Mouse (Mus musculus) C2C12 (cell line): ENCODE results near the gene Nfia.

Experiments used
- CEBPB ChIP-seq: IDR thresholded peaks from one replicate; pipeline ENCODE4 v1.6.1; 2011; ENCODE audit warnings: low read depth, mild to moderate bottlenecking, control low read depth, moderate library complexity
- CTCF ChIP-seq: IDR thresholded peaks from one replicate; pipeline ENCODE4 v1.5.1; 2011; ENCODE audit not compliant: control insufficient read depth, insufficient read depth, insufficient read length
- MAX ChIP-seq: IDR thresholded peaks from one replicate; pipeline ENCODE4 v1.6.1; 2011; ENCODE audit warnings: mild to moderate bottlenecking, control low read depth
- MYOD1 ChIP-seq: IDR thresholded peaks from one replicate; pipeline ENCODE4 v1.6.1; 2011; ENCODE audit warnings: low read depth; ENCODE audit not compliant: control insufficient read depth, insufficient read length

DNA sequence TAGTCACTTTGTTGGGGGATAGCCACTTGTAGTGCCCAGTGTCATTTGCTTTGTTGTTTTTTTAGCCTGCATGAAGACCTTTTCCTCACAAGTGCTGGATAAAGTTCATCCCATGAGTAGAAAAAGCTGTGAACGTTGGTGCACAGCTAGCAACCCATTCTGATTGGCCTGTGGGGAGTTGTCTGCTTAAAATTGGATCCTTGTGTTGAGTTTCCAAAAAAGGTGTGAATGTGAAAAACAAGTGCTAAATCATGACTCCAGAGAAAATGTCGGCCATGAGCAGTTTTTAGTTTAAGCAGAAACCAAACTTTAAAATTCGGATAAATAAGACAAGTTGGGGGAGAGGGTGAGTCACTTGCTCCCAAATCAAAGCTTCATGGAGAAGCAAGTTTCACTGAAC, 259.3 kb downstream of the Nfia start:
- no peak for TF ChIP-seq MAX
- TF ChIP-seq CTCF, result no peak
- TF ChIP-seq MYOD1, result no peak
- no peak for TF ChIP-seq CEBPB
